Mouse (Mus musculus): ENCODE measurements around the gene Acadvl.

- no peak for TF ChIP-seq CTCF (IDR thresholded peaks at IDR 0.05; ENCODE audit: borderline replicate concordance, extremely low read depth, insufficient read depth, insufficient read length)
- 0 out of 2 replicates have a peak, but pooled peaks have one; percentile 41 for TF ChIP-seq POLR2A (IDR thresholded peaks at IDR 0.05; ENCODE audit: borderline replicate concordance, extremely low read depth, insufficient read depth, insufficient read length, poor library complexity, severe bottlenecking)
Observed at GRCm38 (mm10) chr11:69997070-69997509, 18.1 kb downstream of the Acadvl start.

All from brain, embryonic 14.5 days (tissue).